Mouse (Mus musculus): ENCODE data around the gene Vmn1r26.
"Not testable (repeated sequence)": the region's sequence is repeated elsewhere in the genome, so short reads cannot be mapped to it uniquely, and the experiment has no call there.

The Vmn1r26 gene

DNA sequence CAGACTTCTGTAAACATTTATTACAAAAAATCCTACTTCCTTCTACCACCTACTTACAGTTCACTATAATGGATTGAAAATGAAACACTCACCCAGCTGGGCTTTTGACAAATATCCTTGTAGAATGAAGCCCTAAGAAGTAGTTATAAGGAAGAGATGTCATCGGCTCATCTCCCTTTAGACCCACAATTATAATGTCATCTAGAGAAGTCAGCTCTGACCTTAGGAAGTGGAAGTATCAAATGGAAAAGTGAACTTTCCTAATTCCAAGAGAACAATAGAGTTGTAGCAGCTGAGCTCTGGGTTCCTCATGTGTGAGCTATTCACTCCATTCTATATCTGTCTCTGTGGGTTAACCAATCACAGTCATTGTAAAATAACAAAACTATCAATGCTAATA is at the start of gene Vmn1r26:
Gene Vmn1r26, minus strand, starts transcription at position 101 of the 400 bp plus-strand sequence.
- ATAC-seq (ENCODE audit: low TSS enrichment), result no peak

DNA sequence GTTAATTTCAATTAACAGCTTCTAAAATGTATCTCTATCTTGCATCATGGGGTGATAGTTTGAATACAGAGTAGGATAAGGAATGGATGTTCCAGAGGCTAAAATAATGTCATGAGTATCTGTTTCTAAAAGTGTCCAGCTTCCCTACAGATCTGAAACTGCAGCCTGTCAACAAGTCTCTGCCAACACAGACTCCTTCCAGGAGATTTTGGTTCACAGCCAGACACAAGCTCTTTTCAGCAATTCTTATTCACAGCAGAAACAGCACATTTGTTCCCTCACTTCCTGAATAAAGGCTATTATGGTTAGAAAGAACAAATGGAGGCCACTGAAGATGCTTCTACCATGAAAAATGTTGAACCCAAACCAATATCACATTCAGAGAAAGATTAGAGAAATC is 29.1 kb upstream of the Vmn1r26 start:
- peak; percentile 97 for ATAC-seq (ENCODE audit: low TSS enrichment)

DNA sequence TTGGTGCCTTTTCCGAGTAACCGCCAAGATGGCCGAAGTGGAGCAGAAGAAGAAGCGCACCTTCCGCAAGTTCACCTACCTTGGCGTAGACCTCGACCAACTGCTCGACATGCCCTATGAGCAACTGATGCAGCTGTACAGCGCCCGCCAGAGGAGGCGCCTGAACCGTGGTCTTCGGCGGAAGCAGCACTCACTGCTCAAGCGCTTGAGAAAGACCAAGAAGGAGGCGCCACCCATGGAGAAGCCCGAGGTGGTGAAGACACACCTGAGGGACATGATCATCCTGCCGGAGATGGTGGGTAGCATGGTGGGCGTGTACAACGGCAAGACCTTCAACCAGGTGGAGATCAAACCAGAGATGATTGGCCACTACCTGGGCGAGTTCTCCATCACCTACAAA is 2.5 kb upstream of the Vmn1r26 start:
- ATAC-seq (ENCODE audit: low TSS enrichment), result not testable (repeated sequence)

GRCm38 (mm10) chr6:57980710-57981109 is 34.2 kb downstream of the Vmn1r26 start, which contains the start of gene Vmn1r25:
Vmn1r25 (minus strand) TSS chr6:57980810.
- no peak for ATAC-seq (ENCODE audit: low TSS enrichment)

DNA sequence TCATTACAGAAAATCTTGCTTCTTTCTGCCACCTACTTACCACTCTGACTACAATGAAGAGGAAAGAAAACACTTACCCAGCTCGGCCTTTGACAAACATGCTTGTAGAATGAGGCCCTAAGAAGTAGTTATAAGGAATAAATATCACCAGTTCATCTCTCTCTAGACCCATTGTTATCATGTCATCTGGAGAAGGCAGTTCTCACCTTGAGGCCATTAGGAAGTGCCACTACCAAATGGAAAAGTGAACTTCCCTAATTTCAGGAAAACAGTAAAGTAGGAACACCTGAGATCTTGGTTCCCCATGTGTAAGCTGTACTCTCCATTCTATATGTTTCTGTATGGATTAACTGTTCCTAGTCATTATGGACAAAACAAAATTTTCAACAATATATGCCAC is 53.6 kb downstream of the Vmn1r26 start, which contains the start of gene Vmn1r24:
Gene Vmn1r24, minus strand, starts transcription at position 101 of the 400 bp plus-strand sequence.
- ATAC-seq (ENCODE audit: low TSS enrichment), result not testable (repeated sequence)

Data from frontal cortex, adult (tissue).